Mouse (Mus musculus) midbrain, postnatal 0 days (tissue): ENCODE measurements around the gene Ccdc88c. TPM values are rescaled to one million over a fixed set of nuclear protein-coding genes. Genes with fewer than 3 reads are reported as not detected.

Experiments used
- ATAC-seq: fragments of 200-750 bp; cut with Nextera tagmentation; 2 replicates; pipeline ENCODE4 v1.8.0; 2017; ENCODE audit warnings: moderate number of reproducible peaks, mild to moderate bottlenecking, moderate TSS enrichment, moderate library complexity; ENCODE audit not compliant: low FRiP score
- DNase-seq: peaks from one replicate; pipeline ENCODE4 v3.0.0-alpha.2; 2015; ENCODE audit warnings: low spot score
- H3K27ac ChIP-seq: fragments of 300-500 bp; sonication (generic); 2 replicates; pipeline ENCODE4 v1.5.1; 2014; ENCODE audit warnings: low read depth, mild to moderate bottlenecking, low read length, mixed read lengths
- H3K27me3 ChIP-seq: fragments of 300-500 bp; sonication (generic); 2 replicates; pipeline ENCODE4 v1.6.1; 2014; ENCODE audit warnings: low read length, control low read depth, mixed read lengths; ENCODE audit not compliant: insufficient read depth
- H3K36me3 ChIP-seq: fragments of 300-500 bp; sonication (generic); 2 replicates; pipeline ENCODE4 v1.6.1; 2014; ENCODE audit warnings: low read length, control low read depth, mixed read lengths; ENCODE audit not compliant: insufficient read depth
- H3K4me1 ChIP-seq: fragments of 300-500 bp; sonication (generic); 2 replicates; pipeline ENCODE4 v1.6.1; 2014; ENCODE audit warnings: mild to moderate bottlenecking, control low read depth, antibody characterized with exemption, low read length, mixed read lengths; ENCODE audit not compliant: insufficient read depth
- H3K4me2 ChIP-seq: fragments of 300-500 bp; sonication (generic); 2 replicates; pipeline ENCODE4 v1.6.1; 2014; ENCODE audit warnings: low read depth, mild to moderate bottlenecking, low read length, mixed read lengths; ENCODE audit not compliant: poor library complexity, severe bottlenecking
- H3K4me3 ChIP-seq: fragments of 300-500 bp; sonication (generic); 2 replicates; pipeline ENCODE4 v1.5.1; 2014; ENCODE audit warnings: low read depth, mild to moderate bottlenecking, low read length, moderate library complexity
- H3K9ac ChIP-seq: fragments of 300-500 bp; sonication (generic); replicated peaks from 2 replicates; pipeline ENCODE4 v1.6.1; 2014; ENCODE audit warnings: mild to moderate bottlenecking, low read length, moderate library complexity, mixed read lengths; ENCODE audit not compliant: poor library complexity, severe bottlenecking
- H3K9me3 ChIP-seq: fragments of 300-500 bp; sonication (generic); 2 replicates; pipeline ENCODE4 v1.6.1; 2016; ENCODE audit warnings: low read length, control low read depth
- CTCF ChIP-seq: IDR thresholded peaks from 2 replicates; pipeline ENCODE4 v1.5.1; 2016; ENCODE audit warnings: antibody characterized with exemption, mild to moderate bottlenecking
- WGBS: fragments of 180-500 bp; shearing (Covaris S2); extraction: QIAGEN DNeasy Blood & Tissue Kit; methylation state at CpG from one replicate; pipeline ENCODE4 v1.1.7; 2014; 5-methylcytosine and 5-hydroxymethylcytosine counted together
- polyA plus RNA-seq: library from polyadenylated mRNA; unstranded; fragments of >200 nt; fragmentation: Nextera tagmentation; extraction: Ambion mirVana; gene quantifications from 2 replicates; pipeline ENCODE4 v1.2.1, GENCODE M21; 2015
- total RNA-seq: library from RNA; depleted of rRNA; stranded (reverse); fragments of >200 nt; gene quantifications from 2 replicates; pipeline ENCODE4 v1.2.3, GENCODE M21; 2014

The Ccdc88c gene
- total and polyA plus RNA-seq, 2 experiments from 2014 or later: 12.6 to 24.8 TPM

DNA sequence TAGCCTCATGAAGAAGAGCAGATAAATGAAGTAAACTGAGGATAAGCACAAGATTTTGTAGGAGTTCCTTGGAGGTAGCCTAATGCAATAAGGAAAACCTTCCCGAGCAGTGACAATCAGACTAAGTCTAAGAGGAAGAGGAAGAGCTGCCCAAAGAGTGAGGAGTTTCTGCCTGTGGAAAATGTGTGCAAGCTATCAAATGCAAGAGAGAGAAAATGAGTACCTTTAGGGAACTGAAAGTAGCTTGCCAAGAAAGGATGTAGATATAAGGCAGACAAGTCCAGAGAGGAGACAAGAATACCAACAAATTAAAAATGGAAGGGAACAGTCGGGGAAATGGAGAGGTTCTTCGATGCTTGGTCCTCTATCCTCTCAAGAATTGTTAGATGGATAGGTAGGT is 143.3 kb downstream of the Ccdc88c start:
- Histone ChIP-seq H3K27ac (no peak overlapping the region), H3K9me3 (no peaks in the 10 kb centered on the region), H3K9ac (no peak overlapping the region), H3K4me1 (no peaks in the 10 kb centered on the region), H3K36me3 (no peaks in the 10 kb centered on the region), H3K4me2 (no peak overlapping the region), H3K27me3 (no peaks in the 10 kb centered on the region), H3K4me3 (no peak overlapping the region)
- WGBS: 94% methylated on average over 3 of the region's 3 CpGs
- DNase-seq (no peak), ATAC-seq (no peak)
- TF ChIP-seq CTCF: no peak

DNA sequence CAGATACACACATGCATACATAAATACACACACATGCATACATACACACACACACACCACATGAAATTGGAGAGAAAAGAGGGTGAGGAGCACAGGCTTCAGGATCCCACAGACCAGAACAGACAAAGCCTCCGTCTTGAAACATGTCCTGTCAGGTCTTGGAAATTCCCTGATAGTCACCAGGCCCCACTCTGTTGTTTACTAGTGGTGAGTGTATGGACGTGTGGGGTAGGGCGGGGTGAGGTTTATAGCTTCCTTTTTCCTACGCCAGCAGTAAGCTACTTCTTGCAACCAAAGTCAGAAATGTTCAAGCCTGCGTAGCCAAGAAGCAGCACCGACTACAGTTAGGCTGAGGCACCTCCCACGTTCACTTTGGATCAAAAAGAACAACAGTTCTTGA is 145.7 kb downstream of the Ccdc88c start:
- Histone ChIP-seq H3K4me3 (no peak overlapping the region), H3K36me3 (peaks cover 5% of the 10 kb centered on the region), H3K9me3 (no peaks in the 10 kb centered on the region), H3K9ac (no peak overlapping the region), H3K4me2 (no peak overlapping the region), H3K4me1 (no peaks in the 10 kb centered on the region), H3K27ac (no peak overlapping the region), H3K27me3 (no peaks in the 10 kb centered on the region)
- ATAC-seq (no peak), DNase-seq (no peak)
- TF ChIP-seq CTCF: no peak
- WGBS: 89% methylated on average over 7 of the region's 7 CpGs

DNA sequence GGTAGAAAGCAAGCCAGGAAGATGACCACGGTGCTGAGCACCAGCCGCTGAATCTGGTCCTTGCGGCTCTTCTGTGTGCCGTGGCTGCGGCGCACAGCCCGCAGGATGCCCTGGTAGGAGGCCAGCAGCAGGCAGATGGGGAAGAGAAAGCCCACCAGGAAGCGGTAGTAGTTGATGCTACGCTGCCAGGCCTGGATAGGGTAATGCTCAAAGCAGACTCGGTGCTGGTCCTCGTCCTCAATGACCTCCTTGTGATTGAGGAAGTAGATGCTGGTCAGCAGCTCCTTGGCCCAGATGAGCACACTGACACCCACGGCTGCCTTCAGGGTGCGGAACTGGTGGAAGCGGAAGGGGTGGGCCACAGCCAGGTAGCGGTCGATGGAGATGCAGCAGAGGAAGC is 150.3 kb downstream of the Ccdc88c start:
- Histone ChIP-seq H3K9me3 (no peaks in the 10 kb centered on the region), H3K27ac (no peak overlapping the region), H3K4me1 (no peaks in the 10 kb centered on the region), H3K36me3 (peaks cover 7% of the 10 kb centered on the region), H3K9ac (no peak overlapping the region), H3K4me3 (no peak overlapping the region), H3K4me2 (no peak overlapping the region), H3K27me3 (no peaks in the 10 kb centered on the region)
- DNase-seq: no peak
- TF ChIP-seq CTCF: no peak
- ATAC-seq: no peak
- 94% methylated on average over 16 of the region's 16 CpGs for WGBS

DNA sequence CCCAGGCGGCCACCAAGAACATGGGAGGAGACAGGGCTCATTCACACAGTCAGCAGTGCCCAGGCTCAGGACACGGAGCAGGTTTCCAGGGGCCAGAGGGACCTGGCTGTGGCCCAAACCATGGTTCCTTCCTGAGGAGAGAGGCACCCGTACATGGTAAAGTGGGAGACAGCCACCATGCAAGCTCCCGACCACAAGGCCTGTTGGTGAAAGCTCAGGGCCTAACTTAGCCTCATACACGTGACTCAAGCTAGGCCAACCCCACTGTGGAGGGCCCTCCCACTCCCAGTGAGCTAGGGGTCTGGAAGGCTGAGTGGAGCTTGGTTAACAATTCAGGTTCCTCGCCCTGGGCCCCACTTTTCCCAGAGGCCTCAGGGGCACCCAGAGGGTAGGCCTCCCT is 150.9 kb downstream of the Ccdc88c start:
- peaks cover 7% of the 10 kb centered on the region for H3K36me3 ChIP-seq
- no peak for TF ChIP-seq CTCF
- no peaks in the 10 kb centered on the region for H3K27me3 ChIP-seq
- H3K27ac ChIP-seq: no peak overlapping the region
- no peak overlapping the region for H3K4me3 ChIP-seq
- no peak overlapping the region for H3K9ac ChIP-seq
- ATAC-seq: no peak
- DNase-seq: no peak
- H3K9me3 ChIP-seq: no peaks in the 10 kb centered on the region
- no peak overlapping the region for H3K4me2 ChIP-seq
- H3K4me1 ChIP-seq: no peaks in the 10 kb centered on the region
- WGBS: 78% methylated on average over 6 of the region's 6 CpGs

DNA sequence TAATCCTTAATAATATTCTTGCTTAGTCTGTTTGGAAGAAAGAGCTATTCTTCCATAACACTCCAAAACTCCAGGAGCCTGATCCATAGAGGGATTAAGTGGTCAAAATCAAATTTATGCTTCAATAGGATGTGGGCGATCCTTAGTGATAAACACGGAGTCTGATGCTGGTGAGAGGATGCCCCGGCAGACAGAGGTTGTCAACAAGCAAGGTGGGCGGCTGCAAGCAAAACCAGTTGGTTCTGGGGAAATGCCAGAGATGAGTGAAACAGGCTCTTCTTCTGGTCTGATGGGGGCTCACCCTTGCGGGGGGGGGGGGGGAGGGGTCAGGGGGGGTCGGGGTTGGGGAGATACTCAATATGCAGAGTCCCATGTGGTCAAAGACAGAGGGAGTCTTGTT is 152.9 kb downstream of the Ccdc88c start:
- Histone ChIP-seq H3K9ac (no peak overlapping the region), H3K27ac (no peak overlapping the region), H3K36me3 (peaks cover 7% of the 10 kb centered on the region), H3K27me3 (no peaks in the 10 kb centered on the region), H3K9me3 (no peaks in the 10 kb centered on the region), H3K4me1 (no peaks in the 10 kb centered on the region), H3K4me3 (no peak overlapping the region), H3K4me2 (no peak overlapping the region)
- ATAC-seq: no peak
- WGBS: 74% methylated on average over 4 of the region's 6 CpGs
- TF ChIP-seq CTCF: no peak
- DNase-seq: no peak

DNA sequence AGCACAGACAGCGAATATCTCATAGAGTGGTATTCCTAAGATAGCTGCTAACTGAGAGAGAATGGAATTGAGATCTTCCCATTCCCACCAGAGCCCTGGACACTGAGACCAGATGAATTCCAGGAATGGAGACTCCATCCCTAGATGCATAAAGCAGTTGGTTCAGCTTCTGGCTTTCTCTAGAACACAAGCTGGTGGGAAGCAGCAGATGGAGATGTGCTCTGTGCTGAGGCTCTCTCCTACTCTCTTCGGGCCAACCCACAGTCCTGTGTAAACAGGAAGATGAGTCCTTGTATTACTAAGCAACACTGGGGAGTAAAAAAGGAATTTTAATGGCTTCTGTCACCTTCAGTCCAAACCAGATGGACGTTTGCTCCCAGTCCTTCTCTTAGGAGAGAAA is 153.3 kb downstream of the Ccdc88c start:
- no peak for TF ChIP-seq CTCF
- ATAC-seq (no peak), DNase-seq (no peak)
- H3K9ac ChIP-seq: no peak overlapping the region
- H3K27me3 ChIP-seq: no peaks in the 10 kb centered on the region
- WGBS: 58% methylated on average over 3 of the region's 3 CpGs
- no peak overlapping the region for H3K4me3 ChIP-seq
- H3K4me1 ChIP-seq: no peaks in the 10 kb centered on the region
- peaks cover 7% of the 10 kb centered on the region for H3K36me3 ChIP-seq
- H3K4me2 ChIP-seq: no peak overlapping the region
- H3K9me3 ChIP-seq: no peaks in the 10 kb centered on the region
- no peak overlapping the region for H3K27ac ChIP-seq
